Mouse (Mus musculus): ENCODE data around the gene Ing3.

- TF ChIP-seq CTCF (IDR thresholded peaks at IDR 0.05; ENCODE audit: low read depth, low read length) (no peak), POLR2A (IDR thresholded peaks at IDR 0.05; ENCODE audit: extremely low read depth, insufficient read depth, low read length) (no peak)
Observed at GRCm38 (mm10) chr6:22000086-22000485, 50.7 kb downstream of the Ing3 start.
